Mouse (Mus musculus) ovary, postnatal 14 days (tissue): ENCODE measurements around the gene Abcf1.
"Not testable (repeated sequence)": the region's sequence is repeated elsewhere in the genome, so short reads cannot be mapped to it uniquely, and the experiment has no call there.

ENCODE experiments used
- DNase-seq: peaks from one replicate; pipeline ENCODE4 v3.0.0; 2022; ENCODE audit warnings: low spot score

Gene Abcf1

GRCm38 (mm10) chr17:35969418-35970389 is at the start of gene Abcf1:
Gene Abcf1 (minus strand): TSS chr17:35969761.
- DNase-seq, result peak; percentile 98

DNA sequence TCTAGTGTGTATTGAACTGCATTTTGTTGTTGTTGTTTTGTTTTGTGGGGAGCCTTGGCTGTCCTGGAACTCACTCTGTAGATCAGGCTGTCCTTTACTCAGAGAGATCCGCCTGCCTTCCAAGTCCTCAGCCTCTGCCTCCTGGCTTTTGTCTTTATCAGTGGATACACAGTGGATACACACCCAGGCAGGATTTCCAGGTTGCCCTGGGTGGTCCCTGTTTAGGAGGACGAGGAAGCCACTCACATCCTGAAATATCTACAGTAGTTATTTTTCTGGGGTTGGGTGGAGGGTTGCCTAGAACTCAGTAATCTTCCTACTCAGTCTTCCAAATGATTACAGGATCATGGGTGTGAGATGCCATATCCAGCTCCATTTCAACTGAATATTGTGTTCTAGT is 49.4 kb upstream of the Abcf1 start:
- DNase-seq, result no peak

DNA sequence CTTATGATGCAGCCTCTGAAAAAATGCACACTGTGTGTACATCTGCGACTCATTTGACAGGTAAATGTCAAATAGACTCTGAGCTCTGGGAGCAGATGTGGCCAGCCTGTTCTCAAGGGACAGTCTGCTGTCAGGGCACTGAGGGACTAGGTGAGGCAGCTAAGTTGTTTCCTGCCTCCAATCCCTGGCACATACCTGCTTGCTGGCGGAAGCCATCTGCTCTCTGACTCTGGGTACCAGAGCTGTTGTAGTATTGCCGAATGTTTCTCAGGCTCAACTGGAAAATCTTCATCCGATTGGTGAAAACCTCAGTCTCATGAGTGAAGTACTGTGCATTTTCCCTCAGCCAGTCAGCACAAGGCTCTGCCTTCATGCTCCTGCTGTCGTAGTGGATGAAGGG is 47.5 kb upstream of the Abcf1 start:
- DNase-seq, result no peak

GRCm38 (mm10) chr17:36014977-36015376 is 45.4 kb upstream of the Abcf1 start:
- no peak for DNase-seq

DNA sequence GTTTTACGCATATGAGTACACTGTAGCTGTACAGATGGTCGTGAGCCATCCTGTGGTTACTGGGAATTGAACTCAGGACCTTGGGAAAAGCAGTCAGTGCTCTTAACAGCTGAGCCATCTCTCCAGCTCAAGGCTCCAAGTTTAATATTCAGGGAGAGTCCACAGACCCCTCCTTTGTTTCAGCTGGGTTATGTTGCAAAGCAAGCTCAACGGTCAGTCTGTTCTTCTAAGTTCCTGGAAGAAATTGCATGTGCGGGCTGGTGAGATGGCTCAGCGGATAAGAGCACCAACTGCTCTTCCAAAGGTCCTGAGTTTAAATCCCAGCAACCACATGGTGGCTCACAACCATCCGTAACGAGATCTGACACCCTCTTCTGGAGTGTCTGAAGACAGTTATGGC is 34.8 kb upstream of the Abcf1 start:
- not testable (repeated sequence) for DNase-seq

- DNase-seq, result no peak
Observed at GRCm38 (mm10) chr17:36003331-36003730, 33.8 kb upstream of the Abcf1 start.

- DNase-seq, result no peak
Observed at GRCm38 (mm10) chr17:36001966-36002365, 32.4 kb upstream of the Abcf1 start.

GRCm38 (mm10) chr17:36001121-36001897 is 31.7 kb upstream of the Abcf1 start:
- DNase-seq, result no peak

- DNase-seq, result no peak
Observed at GRCm38 (mm10) chr17:36000349-36000748, 30.8 kb upstream of the Abcf1 start.

DNA sequence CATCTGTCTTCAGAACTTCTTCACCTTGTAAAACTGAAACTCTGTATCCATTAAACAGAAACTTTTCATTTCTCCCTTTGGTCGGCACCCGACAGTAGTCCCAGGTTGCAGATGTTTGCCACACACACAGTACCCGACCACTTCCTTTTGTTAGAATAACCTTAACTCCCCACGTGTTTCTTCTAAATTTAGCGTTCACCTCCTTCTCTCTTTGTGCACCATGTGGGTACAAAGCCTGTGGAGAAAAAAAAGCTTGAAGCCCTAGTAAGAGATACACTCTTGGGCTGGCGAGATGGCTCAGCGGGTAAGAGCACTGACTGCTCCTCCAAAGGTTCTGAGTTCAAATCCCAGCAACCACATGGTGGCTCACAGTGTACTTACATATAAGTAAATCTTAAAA is 29.8 kb upstream of the Abcf1 start:
- no peak for DNase-seq

- no peak for DNase-seq
Observed at GRCm38 (mm10) chr17:35998545-35999305, 29.2 kb upstream of the Abcf1 start.

- no peak for DNase-seq
Observed at GRCm38 (mm10) chr17:35997713-35998510, 28.4 kb upstream of the Abcf1 start.

DNA sequence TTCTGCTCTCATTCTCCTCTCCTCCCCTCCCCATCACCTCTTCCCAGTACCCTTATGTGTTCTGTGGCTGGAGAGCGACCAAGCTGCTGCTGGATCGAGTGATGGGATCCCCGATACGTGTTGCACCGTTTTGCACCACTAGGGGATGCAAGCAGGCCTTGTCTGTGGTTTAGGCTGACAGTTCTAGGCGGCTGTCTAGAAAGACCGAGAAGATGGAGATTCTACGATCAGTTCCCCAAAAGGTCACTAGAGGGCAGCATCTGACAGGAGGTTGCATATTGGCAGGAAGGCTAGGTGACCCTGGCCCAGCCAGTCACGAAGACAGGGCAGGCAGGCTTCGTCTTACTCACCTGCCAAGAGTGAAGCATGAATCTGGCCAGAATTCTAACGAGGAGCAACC is 27.4 kb upstream of the Abcf1 start:
- DNase-seq, result peak; percentile 99

DNA sequence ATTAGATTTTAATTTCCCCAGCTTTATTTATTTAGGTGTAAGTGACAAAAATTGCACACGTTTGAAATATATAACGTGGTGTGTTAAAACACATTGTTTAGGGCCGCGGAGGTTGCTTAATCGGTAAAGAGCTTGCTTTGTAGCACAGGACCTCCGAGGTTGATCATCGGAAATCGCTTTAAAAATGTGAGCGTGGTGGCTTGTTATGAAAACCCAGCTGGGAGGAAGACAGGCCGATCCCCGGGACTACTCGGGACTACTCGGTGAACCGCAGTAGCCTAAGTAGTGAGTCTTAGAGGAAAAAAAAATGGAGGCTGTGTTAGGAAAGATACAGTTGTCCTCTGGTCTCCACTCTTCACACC is 25.3 kb upstream of the Abcf1 start:
- no peak for DNase-seq

DNA sequence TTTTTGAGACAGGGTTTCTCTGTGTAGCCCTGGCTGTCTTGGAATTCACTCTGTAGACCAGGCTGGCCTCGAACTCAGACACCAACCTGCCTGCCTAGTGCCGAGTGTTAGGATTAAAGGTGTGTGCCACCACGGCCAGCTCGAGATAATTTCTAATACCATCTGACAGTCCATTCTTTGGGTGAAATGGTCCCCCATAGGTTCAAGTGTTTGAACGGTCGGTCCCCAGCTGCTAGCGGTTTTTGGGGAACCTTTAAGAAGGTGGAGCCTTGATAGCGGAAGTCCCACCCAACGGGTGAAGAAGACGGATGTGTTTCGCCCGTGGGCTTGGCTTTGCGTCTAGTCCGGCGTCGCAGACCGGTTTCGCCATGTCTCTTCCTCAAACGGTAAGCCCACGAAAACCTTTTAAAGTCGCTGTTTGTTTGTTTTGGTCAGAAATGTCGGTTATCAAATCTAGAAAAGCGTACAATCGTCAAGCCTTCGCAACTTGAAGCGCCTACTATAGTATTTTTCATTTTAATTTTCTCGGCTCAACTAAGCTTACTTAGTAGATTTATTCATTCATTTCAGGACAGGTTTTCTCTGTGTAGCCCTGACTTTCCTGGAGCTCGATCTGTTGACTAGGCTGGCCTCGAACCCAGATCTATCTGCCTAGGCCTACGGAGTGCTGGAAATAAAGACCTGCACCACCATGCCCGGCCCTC is 24.8 kb upstream of the Abcf1 start:
- peak; percentile 49 for DNase-seq

DNA sequence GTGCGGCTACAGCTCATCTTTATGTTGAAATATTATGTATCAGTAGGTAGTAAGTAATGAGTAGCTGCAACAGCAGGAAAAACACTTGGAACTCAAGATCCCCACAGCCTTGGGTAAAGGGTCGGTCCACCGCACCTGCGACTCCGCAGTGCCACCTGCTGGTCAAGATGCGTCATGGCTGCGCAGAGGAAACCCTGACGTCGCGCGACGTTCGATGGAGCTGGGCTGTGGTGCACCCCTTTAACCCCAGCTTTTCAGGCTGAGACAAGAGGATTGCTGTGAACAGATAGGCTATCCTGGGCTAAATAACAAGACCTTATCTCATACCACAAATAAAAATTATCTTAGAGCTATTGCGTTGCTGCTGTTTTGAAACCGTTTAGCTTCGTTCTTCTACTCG is 24.1 kb upstream of the Abcf1 start:
- DNase-seq, result peak; percentile 73

DNA sequence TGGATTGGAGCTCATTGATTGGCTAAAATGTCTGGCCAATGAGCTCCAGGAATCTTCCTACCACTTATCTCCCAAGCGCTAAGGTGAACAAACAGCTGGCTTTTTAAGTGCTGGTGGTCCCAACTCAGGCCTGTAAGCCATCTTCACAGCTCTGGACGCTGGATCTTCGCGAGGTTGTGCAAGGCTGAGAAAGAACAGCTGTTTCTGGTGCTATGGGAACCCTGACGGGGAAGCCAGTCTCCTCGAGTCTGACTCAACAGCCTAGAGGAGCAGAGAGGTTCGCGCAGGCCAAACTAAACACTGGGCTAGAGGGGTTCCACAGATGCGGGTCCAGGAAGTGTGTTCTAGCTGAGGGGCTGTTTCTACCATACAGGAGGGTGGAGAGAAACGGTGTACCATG is 22.2 kb upstream of the Abcf1 start:
- DNase-seq, result no peak

- DNase-seq, result no peak
Observed at GRCm38 (mm10) chr17:35981776-35982175, 12.2 kb upstream of the Abcf1 start.

DNA sequence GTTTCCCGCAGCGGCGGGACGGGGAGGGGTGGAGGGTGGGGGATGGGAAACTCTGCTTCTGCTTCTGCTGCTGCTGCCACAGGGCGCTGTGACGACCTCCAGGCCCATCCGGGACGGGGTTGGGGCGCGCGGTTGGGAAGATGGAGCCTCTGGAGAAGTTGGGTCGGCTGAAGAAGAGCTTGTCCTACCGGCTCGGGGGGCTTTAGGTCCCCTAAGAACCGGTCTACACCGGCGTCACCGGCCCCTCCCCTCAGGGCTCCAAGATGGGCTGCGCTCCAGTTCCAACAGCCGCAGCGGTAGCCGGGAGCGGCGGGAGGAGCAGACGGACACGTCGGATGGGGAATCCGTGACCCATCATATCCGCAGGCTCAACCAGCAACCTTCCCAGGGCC is 10.8 kb upstream of the Abcf1 start:
- peak; percentile 41 for DNase-seq

DNA sequence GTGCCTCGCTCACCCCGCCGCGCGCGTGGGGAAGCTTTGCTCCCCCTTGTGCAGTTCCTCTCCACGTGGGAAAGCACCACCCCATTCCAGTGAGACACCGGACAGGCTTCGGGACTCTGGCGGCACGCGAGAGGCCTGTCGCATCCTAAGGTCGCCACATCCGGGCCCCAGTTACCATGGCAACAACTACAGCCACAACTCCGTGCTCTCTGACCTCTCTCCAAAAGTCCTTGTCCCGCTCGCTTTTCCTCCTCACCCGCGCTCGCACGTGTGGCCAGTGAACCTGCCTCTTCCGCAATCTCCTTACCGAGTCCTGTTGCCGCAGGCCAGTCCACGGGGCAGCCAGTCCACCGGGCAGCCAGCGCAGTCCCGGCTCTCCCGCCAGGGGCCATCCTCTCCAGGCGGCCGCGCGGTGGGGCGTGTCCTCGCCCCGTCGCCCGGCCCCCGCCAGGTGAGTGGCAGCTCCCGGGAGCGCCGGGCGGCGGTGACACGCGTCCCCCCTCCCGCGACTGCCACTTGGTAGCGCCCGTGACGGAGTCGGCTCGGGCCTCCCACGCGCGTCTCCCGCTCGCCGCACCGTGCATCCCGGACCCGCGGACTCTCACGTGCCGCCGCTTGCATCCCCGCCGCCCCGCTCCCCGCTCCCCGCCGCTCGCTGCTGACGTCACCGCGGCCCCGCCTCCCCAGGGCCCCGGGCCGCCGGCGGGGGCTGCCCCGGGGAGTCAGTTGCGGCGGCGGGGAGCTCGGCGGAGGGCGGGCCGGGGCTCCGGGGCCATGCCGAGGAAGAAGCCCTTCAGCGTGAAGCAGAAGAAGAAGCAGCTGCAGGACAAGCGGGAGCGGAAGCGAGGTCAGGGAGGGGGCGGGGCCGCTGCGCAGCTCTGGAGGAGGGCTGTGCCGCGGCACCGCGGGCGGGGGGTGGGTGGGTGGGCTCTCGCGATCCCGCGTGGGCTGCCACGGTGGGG is 10.1 kb upstream of the Abcf1 start, which contains the start of the genes Gnl1 and Prr3:
Gene Gnl1, plus strand, starts transcription at position 451 of the 962 bp plus-strand sequence.
Gene Prr3, minus strand, starts transcription at position 836 of the 962 bp plus-strand sequence.
- peak; percentile 88 for DNase-seq
